Mouse (Mus musculus): ENCODE data around the gene Tnfrsf22.
A peak's percentile ranks its signal among the peaks of the same experiment; 100 is the strongest.
"Not testable (repeated sequence)": the region's sequence is repeated elsewhere in the genome, so short reads cannot be mapped to it uniquely, and the experiment has no call there.

Tnfrsf22 gene

DNA sequence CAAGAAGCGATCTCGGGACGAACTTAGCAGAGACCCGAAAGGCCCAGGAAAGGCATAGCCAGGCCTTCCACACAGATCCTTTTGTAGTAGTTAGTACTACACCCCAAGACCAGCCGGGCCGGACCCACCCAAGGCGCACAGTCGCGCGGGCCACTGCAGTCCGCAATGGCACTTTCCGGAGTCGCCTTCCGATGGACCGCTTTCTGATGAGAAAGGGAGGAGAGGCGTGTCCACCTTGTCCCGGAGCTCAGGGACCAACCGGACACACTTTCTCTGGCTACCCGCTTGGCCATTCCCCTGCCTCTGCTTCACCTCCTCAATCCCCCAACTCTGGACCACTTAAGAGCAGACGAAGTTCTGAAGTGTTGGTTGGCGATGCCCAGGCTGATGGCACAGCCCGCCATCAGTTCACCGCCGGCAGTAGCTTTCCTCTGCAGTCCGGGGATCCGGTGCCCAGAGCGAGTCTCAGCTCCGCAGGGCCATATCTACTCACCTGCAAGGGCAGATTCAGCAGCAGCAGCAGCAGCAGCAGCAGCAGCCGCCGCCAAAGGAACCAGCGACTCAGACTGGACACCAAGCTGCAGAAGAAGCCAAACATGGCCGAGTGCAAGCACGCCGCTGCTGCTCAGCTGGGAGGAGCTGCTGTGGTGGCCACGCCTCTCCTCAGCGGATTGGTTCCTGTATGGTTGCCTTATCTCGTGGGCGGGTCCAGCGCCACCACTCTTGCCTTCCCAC, at the start of gene Tnfrsf22:
Gene Tnfrsf22, minus strand, starts transcription at position 628 of the 735 bp plus-strand sequence.
- peak; percentile 99 for DNase-seq

GRCm38 (mm10) chr7:143696140-143696539, 46.7 kb upstream of the Tnfrsf22 start:
- DNase-seq, result peak; percentile 33

DNA sequence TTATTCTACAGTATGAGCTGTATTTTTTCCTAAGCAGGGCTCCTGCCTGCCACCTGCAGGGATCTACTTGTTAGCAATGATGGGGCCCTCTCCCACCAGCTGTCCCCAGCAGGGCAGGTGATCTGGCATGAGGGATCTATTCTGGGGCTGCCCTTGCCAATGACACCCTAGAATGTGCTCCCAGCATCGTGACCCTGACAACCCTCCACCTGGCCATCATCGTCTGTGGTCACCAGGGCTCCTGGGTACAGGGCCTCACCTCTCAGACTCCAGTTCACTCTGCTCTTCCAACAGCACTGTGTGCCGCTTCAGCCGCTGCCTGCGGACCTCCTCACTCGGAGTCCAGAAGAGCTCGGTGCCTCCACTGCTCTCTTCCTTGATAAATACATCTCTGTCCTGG, 45.1 kb upstream of the Tnfrsf22 start:
- DNase-seq, result peak; percentile 85

- peak; percentile 82 for DNase-seq
These were observed 43.5 kb upstream of the Tnfrsf22 start for GRCm38 (mm10) chr7:143692746-143693510.

- DNase-seq, result peak; percentile 73
These were observed 42.4 kb upstream of the Tnfrsf22 start for GRCm38 (mm10) chr7:143691909-143692308.

DNA sequence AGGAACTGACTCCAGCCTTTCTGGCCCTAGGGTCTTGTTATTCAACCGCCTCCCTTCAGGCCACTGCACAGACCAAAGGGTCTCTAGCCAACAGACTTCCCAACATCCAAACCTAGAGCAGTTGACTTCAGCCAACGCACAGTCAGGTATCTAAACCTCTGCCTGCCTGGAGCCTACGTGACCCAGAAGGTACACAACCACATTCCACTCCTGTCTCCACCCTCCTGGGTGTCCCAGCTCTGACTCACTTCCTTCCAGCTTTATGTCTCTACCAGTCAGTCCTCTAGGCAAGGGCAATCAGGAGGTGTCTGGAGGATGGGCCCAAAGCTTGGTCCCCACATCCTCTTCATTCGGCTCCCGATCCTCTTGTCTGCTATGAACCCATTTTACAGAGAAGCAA, 41.7 kb upstream of the Tnfrsf22 start:
- peak; percentile 88 for DNase-seq

DNA sequence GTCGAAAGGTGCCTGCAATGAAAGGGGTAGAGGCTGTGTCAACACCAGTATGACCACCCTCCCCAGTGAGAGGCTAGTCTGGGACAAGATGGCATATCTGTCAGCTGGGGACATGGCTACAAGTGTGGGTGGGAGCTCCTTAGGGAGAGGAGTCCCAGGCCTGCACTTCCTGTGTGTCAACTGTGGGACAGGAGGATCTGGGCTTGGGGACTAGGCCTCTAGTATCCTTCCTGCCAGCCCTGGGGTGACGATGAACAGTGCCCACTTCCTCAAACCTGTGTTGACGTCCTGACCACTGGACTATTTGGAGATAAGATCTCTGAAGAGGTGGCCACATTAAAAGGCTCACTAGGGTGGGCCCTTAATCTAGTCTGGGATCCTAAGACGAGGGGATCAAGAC, 40.5 kb upstream of the Tnfrsf22 start:
- DNase-seq, result peak; percentile 78

GRCm38 (mm10) chr7:143689481-143689880, 40.0 kb upstream of the Tnfrsf22 start:
- DNase-seq, result peak; percentile 87

- peak; percentile 93 for DNase-seq
These were observed 37.2 kb upstream of the Tnfrsf22 start for GRCm38 (mm10) chr7:143686676-143687075.

- peak; percentile 77 for DNase-seq
These were observed 36.7 kb upstream of the Tnfrsf22 start for GRCm38 (mm10) chr7:143686191-143686590.

GRCm38 (mm10) chr7:143685359-143686067, 36.1 kb upstream of the Tnfrsf22 start, which contains the start of gene Tnfrsf23:
Tnfrsf23 (minus strand) TSS chr7:143685872.
- peak; percentile 98 for DNase-seq

DNA sequence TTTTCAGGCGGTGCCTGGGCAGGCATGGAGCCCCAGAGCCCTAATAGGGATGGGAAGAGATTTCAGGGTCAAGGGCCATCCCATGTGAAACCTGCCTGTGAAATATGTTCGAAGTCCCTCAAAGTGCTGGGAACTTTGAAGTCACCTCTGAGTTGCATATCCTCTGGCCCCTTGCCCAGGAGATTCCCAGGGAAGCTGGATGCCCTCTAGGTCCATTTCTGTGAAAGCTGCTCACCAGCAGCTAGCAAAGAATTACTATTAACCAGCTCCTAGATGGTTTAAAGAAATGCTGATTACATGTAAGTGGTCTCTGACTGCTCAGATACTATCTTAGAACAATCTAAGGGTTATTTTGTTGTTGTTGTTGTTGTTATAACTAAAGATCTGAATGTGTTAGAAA, 35.1 kb upstream of the Tnfrsf22 start:
- DNase-seq, result not testable (repeated sequence)

- DNase-seq, result peak; percentile 82
These were observed 32.1 kb upstream of the Tnfrsf22 start for GRCm38 (mm10) chr7:143681566-143681965.

- DNase-seq, result peak; percentile 64
These were observed 31.4 kb upstream of the Tnfrsf22 start for GRCm38 (mm10) chr7:143680836-143681235.

DNA sequence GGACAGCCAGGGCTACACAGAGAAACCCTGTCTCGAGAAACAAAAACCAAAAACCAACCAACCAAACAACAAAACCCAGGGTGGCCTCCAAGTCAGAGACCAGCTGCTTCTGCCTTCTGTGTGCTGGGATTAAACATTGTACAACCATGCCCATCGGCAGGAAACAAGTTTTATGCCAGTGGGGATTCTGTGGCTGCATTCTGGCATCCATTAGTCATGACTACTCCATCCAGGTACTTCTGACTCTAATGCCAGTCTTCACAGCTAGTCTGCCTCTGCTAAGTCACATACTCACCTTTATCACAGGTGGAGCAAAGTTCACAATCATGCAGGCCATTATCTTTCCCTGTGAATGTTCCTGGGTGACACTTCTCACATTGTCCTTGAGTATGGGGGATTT, 30.2 kb upstream of the Tnfrsf22 start:
- DNase-seq, result peak; percentile 71

DNA sequence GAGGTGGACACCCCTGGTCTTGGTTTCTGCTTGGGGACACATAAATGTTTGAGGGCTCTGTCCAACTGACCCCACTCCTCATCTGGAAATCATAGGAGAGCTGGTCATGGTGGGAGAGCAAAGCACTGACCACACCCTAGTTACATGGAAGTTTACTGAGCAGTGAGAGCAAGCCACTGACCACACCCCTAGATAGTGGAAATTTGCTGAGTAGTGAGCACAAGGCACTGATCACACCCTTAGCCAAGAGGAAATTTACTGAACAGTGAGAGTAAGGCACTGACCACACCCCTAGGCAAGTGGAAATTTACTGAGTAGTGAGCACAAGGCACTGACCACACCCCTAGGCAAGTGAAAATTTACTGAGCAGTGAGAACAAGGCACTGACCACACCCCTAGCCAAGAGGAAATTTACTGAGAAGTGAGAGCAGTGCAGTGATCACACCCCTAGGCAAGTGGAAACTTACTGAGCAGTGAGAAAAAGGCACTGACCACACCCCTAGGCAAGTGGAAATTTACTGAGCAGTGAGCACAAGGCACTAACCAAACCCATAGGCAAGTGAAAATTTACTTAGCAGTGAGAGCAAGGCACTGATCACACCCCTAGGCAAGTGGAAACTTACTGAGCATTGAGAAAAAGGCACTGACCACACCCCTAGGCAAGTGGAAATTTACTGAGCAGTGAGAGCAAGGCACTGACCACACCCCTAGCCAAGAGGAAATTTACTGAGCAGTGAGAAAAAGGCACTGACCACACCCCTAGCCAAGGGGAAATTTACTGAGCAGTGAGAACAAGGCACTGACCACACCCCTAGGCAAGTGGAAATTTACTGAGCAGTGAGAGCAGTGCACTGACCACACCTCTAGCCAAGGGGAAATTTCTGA, 17.2 kb upstream of the Tnfrsf22 start:
- DNase-seq, result peak; percentile 72

DNA sequence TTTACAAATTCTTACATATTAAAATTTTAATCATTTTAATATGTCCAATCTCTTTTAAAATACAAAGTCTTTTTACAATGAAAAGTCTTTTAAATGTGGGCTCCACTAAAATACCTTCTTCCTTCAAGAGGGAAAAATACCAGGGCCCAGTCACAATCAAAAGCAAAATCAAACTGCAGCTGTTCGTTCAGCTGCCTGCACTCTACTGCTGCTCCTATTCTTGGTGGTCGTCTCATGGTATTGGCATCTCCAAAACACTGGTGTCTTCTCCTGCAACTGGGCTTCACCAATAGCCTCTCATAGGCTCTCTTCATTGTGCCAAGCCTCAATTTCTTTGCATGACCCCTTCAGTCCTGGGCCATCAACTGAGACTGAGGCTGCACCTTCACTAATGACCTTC, 14.0 kb upstream of the Tnfrsf22 start:
- no peak for DNase-seq

- DNase-seq, result peak; percentile 31
These were observed 11.3 kb upstream of the Tnfrsf22 start for GRCm38 (mm10) chr7:143660797-143661196.

- not testable (repeated sequence) for DNase-seq
These were observed 397 bp upstream of the Tnfrsf22 start for GRCm38 (mm10) chr7:143649769-143650346.

- DNase-seq, result not testable (repeated sequence)
These were observed 5.5 kb downstream of the Tnfrsf22 start for GRCm38 (mm10) chr7:143643949-143644348.

DNA sequence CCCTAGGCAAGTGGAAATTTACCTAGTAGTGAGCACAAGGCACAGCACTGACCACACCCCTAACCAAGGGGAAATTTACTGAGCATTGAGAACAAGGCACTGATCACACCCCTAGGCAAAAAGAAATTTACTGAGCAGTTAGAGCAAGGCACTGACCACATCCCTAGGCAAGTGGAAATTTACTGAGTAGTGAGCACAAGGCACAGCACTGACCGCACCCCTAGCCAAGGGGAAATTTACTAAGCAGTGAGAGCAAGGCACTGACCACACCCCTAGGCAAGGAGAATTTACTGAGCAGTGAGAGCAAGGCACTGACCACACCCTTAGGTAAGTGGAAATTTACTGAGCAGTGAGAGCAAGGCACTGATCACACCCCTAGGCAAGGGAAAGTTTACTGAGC, 12.8 kb downstream of the Tnfrsf22 start:
- DNase-seq, result peak; percentile 46

GRCm38 (mm10) chr7:143631503-143631902, 18.0 kb downstream of the Tnfrsf22 start:
- no peak for DNase-seq

Measured in heart, adult 11 months (tissue).